Mouse (Mus musculus) left cerebral cortex, postnatal 14 days (tissue): ENCODE measurements around the gene Zfp784. TPM values are rescaled to one million over a fixed set of nuclear protein-coding genes. Genes with fewer than 3 reads are reported as not detected.
"Not testable (repeated sequence)": the region's sequence is repeated elsewhere in the genome, so short reads cannot be mapped to it uniquely, and the experiment has no call there.

ENCODE experiments used
- DNase-seq, 2 experiments: peaks; one replicate each; pipeline ENCODE4 v3.0.0; 2021 to 2022; ENCODE audit warnings: low spot score in 2 of 2, mixed read lengths in 1 of 2
- intact Hi-C: fragments of 180-260 bp; cut with DNase I; formaldehyde crosslinking; loops from one replicate; pipeline ENCODE4 v1.15.1; 2025
- long read RNA-seq, 2 experiments: library from polyadenylated mRNA; stranded (forward); transcript quantifications; one replicate each; pipeline ENCODE4 v2.0.0; 2021
- total RNA-seq, 2 experiments: library from RNA; stranded (reverse); gene quantifications; 2 replicates each; pipeline ENCODE4 v1.2.3; 2021

The Zfp784 gene
- 1 to 10 TPM; 5.4 TPM for total RNA-seq
- long read RNA-seq, experiment 1, transcript Zfp784-201 (2 exons, 2,153 nt) = major isoform, 5 of 5 reads
- long read RNA-seq, experiment 1, partial matches to known transcripts = 0 of 5 reads
- long read RNA-seq, experiment 1, other reads (novel, unspliced or antisense) = 0 of 5 reads
- long read RNA-seq, experiment 2, transcript Zfp784-201 (2 exons, 2,153 nt) = major isoform, 7 of 9 reads
- long read RNA-seq, experiment 2, partial matches to known transcripts = 0 of 9 reads
- long read RNA-seq, experiment 2, other reads (novel, unspliced or antisense) = 2 of 9 reads

- intact Hi-C loops = no loop called here
- DNase-seq = peak; percentile 89 to 91
Observed at GRCm38 (mm10) chr7:5038109-5038732, at the start of gene Zfp784. Zfp784 (minus strand) TSS chr7:5038446.

GRCm38 (mm10) chr7:5087886-5088285, 49.6 kb upstream of the Zfp784 start:
- DNase-seq = no peak
- intact Hi-C loops = no loop called here

- DNase-seq = no peak
- intact Hi-C loops = no loop called here
Observed at GRCm38 (mm10) chr7:5086921-5087440, 48.7 kb upstream of the Zfp784 start.

GRCm38 (mm10) chr7:5085512-5085911, 47.3 kb upstream of the Zfp784 start:
- no peak for DNase-seq
- intact Hi-C loops = no loop called here

- no peak for DNase-seq
- intact Hi-C loops = loop anchor here (5.0 kb wide), 2 partner anchors 39 to 1089 kb away; partner anchors contain the start of gene Zfp444
Observed at GRCm38 (mm10) chr7:5083325-5084105, 45.3 kb upstream of the Zfp784 start.

- intact Hi-C loops = loop anchor here (5.0 kb wide), 2 partner anchors 40 to 1090 kb away; partner anchors contain the start of gene Zfp444
Observed at GRCm38 (mm10) chr7:5081939-5082338, 43.7 kb upstream of the Zfp784 start.

GRCm38 (mm10) chr7:5081241-5081640, 43.0 kb upstream of the Zfp784 start:
- intact Hi-C loops = loop anchor here (5.0 kb wide), 2 partner anchors 41 to 1091 kb away; partner anchors contain the start of gene Zfp444
- no peak for DNase-seq

More at GRCm38 (mm10) chr7:5081939-5082338, 43.7 kb upstream of the Zfp784 start:
- no peak for DNase-seq

- DNase-seq = no peak
- intact Hi-C loops = loop anchor here (5.0 kb wide), 2 partner anchors 41 to 1091 kb away; partner anchors contain the start of gene Zfp444
Observed at GRCm38 (mm10) chr7:5080815-5081214, 42.6 kb upstream of the Zfp784 start.

- peak; percentile 95 to 97 for DNase-seq
- intact Hi-C loops = loop anchor here (5.0 kb wide), 2 partner anchors 42 to 1092 kb away; partner anchors contain the start of gene Zfp444
Observed at GRCm38 (mm10) chr7:5080010-5080751, 41.9 kb upstream of the Zfp784 start, which contains the start of gene Epn1. Epn1 (plus strand) TSS chr7:5080235.

GRCm38 (mm10) chr7:5079365-5080009, 41.2 kb upstream of the Zfp784 start:
- intact Hi-C loops = loop anchor here (5.0 kb wide), 2 partner anchors 43 to 1093 kb away; partner anchors contain the start of gene Zfp444
- DNase-seq = not testable (repeated sequence)

GRCm38 (mm10) chr7:5076931-5077330, 38.7 kb upstream of the Zfp784 start:
- intact Hi-C loops = no loop called here
- no peak for DNase-seq

- no peak for DNase-seq
Observed at GRCm38 (mm10) chr7:5074984-5075383, 36.7 kb upstream of the Zfp784 start.

GRCm38 (mm10) chr7:5073586-5073985, 35.3 kb upstream of the Zfp784 start:
- intact Hi-C loops = no loop called here
- DNase-seq = no peak

More at GRCm38 (mm10) chr7:5074984-5075383, 36.7 kb upstream of the Zfp784 start:
- intact Hi-C loops = loop anchor here (1.0 kb wide), 1 partner anchor 12 kb away; no protein-coding TSS in a partner anchor

GRCm38 (mm10) chr7:5064886-5065285, 26.6 kb upstream of the Zfp784 start:
- intact Hi-C loops = no loop called here
- DNase-seq = no peak

- peak; percentile 73 to 75 for DNase-seq
- intact Hi-C loops = loop anchor here (1.0 kb wide), 1 partner anchor 12 kb away; no protein-coding TSS in a partner anchor
Observed at GRCm38 (mm10) chr7:5062360-5063001, 24.2 kb upstream of the Zfp784 start.

- intact Hi-C loops = no loop called here
- peak; percentile 92 to 95 for DNase-seq
Observed at GRCm38 (mm10) chr7:5061774-5062359, 23.6 kb upstream of the Zfp784 start, which contains the start of gene U2af2. U2af2 (plus strand) TSS chr7:5062143.
